Mouse (Mus musculus) neural tube, embryonic 14.5 days (tissue): ENCODE measurements around the gene Cadps2. TPM values are rescaled to one million over a fixed set of nuclear protein-coding genes. Genes with fewer than 3 reads are reported as not detected.

Source experiments
- ATAC-seq: fragments of 200-750 bp; cut with Nextera tagmentation; 2 replicates; pipeline ENCODE4 v1.8.0; 2017; ENCODE audit warnings: low read depth, mild to moderate bottlenecking, moderate TSS enrichment, moderate library complexity
- H3K27ac ChIP-seq: fragments of 300-500 bp; sonication (generic); 2 replicates; pipeline ENCODE4 v1.5.1; 2014; ENCODE audit warnings: low read depth, mild to moderate bottlenecking, control low read depth, low read length, moderate library complexity, mixed read lengths
- H3K27me3 ChIP-seq: fragments of 300-500 bp; sonication (generic); 2 replicates; pipeline ENCODE4 v1.6.1; 2014; ENCODE audit warnings: low read length; ENCODE audit not compliant: control insufficient read depth, insufficient read depth
- H3K36me3 ChIP-seq: fragments of 300-500 bp; sonication (generic); 2 replicates; pipeline ENCODE4 v1.6.1; 2014; ENCODE audit warnings: low read length, mixed read lengths; ENCODE audit not compliant: control insufficient read depth, insufficient read depth
- H3K4me1 ChIP-seq: fragments of 300-500 bp; sonication (generic); 2 replicates; pipeline ENCODE4 v1.6.1; 2014; ENCODE audit warnings: low read length; ENCODE audit not compliant: control insufficient read depth, insufficient read depth
- H3K4me2 ChIP-seq: fragments of 300-500 bp; sonication (generic); 2 replicates; pipeline ENCODE4 v1.6.1; 2014; ENCODE audit warnings: mild to moderate bottlenecking, low read depth, low read length, control low read depth
- H3K4me3 ChIP-seq: fragments of 300-500 bp; sonication (generic); 2 replicates; pipeline ENCODE4 v1.5.1; 2014; ENCODE audit warnings: low read depth, low read length, control low read depth, mixed read lengths
- H3K9ac ChIP-seq: fragments of 300-500 bp; sonication (generic); replicated peaks from 2 replicates; pipeline ENCODE4 v1.6.1; 2014; ENCODE audit warnings: low read depth, mild to moderate bottlenecking, control low read depth, low read length, mixed read lengths
- H3K9me3 ChIP-seq: fragments of 300-500 bp; sonication (generic); 2 replicates; pipeline ENCODE4 v1.6.1; 2016; ENCODE audit warnings: low read length; ENCODE audit not compliant: control insufficient read depth
- WGBS: fragments of 180-500 bp; shearing (Covaris S2); extraction: QIAGEN DNeasy Blood & Tissue Kit; methylation state at CpG from one replicate; pipeline ENCODE4 v1.1.7; 2014; 5-methylcytosine and 5-hydroxymethylcytosine counted together
- polyA plus RNA-seq: library from polyadenylated mRNA; unstranded; fragments of >200 nt; fragmentation: Nextera tagmentation; extraction: Ambion mirVana; gene quantifications from 2 replicates; pipeline ENCODE4 v1.2.1, GENCODE M21; 2014

The Cadps2 gene
- polyA plus RNA-seq, 1 experiment from 2014 or later: 14.2 TPM

DNA sequence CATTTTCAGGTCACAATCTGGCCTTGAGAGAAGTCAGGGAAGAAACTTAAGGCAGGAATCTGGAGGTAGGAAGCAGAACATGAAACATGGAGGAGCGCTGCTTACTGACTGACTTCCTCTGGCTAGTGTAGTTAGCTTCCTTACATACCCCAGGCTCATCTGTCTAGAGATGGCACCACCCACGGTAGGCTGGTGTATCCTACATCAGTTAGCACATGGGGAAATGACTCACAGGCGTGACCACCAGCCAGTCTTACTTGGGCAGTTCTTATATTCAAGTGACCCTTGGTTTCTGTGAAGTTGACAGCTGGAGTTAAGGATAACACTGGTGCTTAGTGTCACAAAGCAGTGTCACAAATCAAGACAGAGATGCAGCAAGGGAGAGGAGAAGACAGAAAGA is 110.6 kb downstream of the Cadps2 start:
- no peak overlapping the region for H3K9ac ChIP-seq
- ATAC-seq: no peak
- WGBS: 87% methylated on average over 3 of the region's 3 CpGs

DNA sequence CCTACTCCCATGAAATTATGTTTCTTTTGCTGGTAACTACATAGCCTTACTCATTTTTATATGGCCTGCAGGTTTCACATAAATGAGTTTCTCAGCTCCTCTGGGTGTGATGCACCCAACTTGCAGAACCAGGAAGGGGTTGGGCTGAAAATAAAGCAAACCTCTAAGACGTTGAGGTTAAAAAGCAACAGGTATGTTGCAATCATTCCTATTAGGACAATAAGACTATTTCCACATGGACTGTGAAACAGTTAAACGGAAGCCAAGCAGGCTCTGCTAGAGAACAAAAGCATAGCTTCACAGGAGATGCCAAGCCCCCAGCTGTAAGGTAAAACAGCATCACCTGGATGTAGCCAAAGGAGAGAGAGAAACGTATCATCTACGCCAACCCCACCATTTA is 115.5 kb downstream of the Cadps2 start:
- Histone ChIP-seq H3K27me3 (no peaks in the 10 kb centered on the region), H3K9ac (no peak overlapping the region), H3K36me3 (no peaks in the 10 kb centered on the region), H3K4me3 (no peak overlapping the region), H3K9me3 (no peaks in the 10 kb centered on the region), H3K4me1 (no peaks in the 10 kb centered on the region), H3K4me2 (no peak overlapping the region), H3K27ac (no peak overlapping the region)
- 89% methylated on average over 4 of the region's 4 CpGs for WGBS
- ATAC-seq: no peak

More for the DNA sequence above, 110.6 kb downstream of the Cadps2 start:
- Histone ChIP-seq H3K27me3 (no peaks in the 10 kb centered on the region), H3K36me3 (no peaks in the 10 kb centered on the region), H3K4me2 (no peak overlapping the region), H3K4me1 (no peaks in the 10 kb centered on the region), H3K27ac (no peak overlapping the region), H3K9me3 (no peaks in the 10 kb centered on the region), H3K4me3 (no peak overlapping the region)

DNA sequence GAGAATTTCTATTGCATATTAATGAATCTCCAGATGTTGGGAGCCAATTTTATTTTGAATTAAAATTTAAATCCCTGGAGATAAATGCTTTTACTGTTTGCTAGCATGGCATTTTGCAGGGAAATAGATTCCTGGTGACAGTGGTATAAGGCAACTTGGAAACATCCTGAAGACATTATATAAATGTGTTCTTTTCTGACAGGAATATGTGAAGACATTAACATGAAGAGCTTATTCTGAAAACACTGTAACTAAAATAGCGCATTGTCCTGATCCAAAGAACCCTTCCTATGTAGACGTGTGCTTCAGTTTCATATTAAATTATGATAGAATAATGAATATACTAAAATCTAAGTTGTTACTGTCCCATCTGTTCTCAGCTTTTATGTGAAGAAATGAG is 118.8 kb downstream of the Cadps2 start:
- Histone ChIP-seq H3K9ac (no peak overlapping the region), H3K27me3 (no peaks in the 10 kb centered on the region), H3K36me3 (no peaks in the 10 kb centered on the region), H3K27ac (no peak overlapping the region), H3K4me1 (no peaks in the 10 kb centered on the region), H3K9me3 (no peaks in the 10 kb centered on the region), H3K4me3 (no peak overlapping the region), H3K4me2 (no peak overlapping the region)
- ATAC-seq: no peak
- 93% methylated on average over 2 of the region's 2 CpGs for WGBS

DNA sequence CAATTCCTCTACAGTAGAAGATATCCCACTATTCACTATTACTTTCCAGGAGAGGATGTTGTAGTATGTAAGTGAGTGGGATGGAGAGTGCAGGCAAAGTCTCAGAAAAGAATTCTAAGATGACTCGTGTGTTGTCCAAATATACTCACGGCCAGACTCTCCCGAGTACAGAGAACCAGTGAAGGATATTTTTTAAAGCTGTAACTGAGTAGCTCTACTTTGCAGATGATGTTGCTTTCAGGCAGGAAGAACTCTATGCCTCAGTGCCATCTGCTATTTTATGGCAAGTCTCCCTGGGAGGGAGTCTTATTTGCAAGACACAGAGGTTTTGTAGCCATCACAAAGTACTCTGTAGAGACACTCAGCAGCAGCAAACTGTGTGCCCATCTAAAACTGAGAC is 131.7 kb downstream of the Cadps2 start:
- ATAC-seq: no peak
- 70% methylated on average over 3 of the region's 3 CpGs for WGBS
- no peak overlapping the region for H3K4me3 ChIP-seq
- no peaks in the 10 kb centered on the region for H3K4me1 ChIP-seq
- H3K27me3 ChIP-seq: no peaks in the 10 kb centered on the region
- no peaks in the 10 kb centered on the region for H3K36me3 ChIP-seq
- H3K27ac ChIP-seq: no peak overlapping the region
- H3K9ac ChIP-seq: no peak overlapping the region
- H3K4me2 ChIP-seq: no peak overlapping the region
- H3K9me3 ChIP-seq: no peaks in the 10 kb centered on the region

DNA sequence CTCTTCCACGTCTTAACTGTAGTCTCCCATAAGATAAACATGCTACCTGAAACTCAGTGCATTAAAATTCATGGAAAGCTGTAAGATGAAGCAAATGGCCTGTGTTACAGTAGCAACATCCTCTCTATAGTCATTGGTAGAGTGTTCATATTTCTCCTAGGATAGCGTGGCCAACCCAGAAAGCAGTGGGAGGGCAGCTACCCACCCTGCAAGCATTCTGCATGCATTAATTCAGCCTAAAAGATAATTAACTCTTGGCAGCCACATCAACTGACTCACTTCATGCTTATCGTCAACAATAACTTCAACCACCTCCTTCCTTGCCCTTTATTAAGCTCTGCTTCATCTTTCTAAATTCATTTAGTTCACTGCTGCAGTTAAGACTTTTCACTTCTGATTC is 138.3 kb downstream of the Cadps2 start:
- H3K4me2 ChIP-seq: no peak overlapping the region
- WGBS: 78% methylated on average over 3 of the region's 3 CpGs
- no peak for ATAC-seq
- no peak overlapping the region for H3K27ac ChIP-seq
- no peaks in the 10 kb centered on the region for H3K36me3 ChIP-seq
- H3K27me3 ChIP-seq: no peaks in the 10 kb centered on the region
- no peaks in the 10 kb centered on the region for H3K9me3 ChIP-seq
- no peaks in the 10 kb centered on the region for H3K4me1 ChIP-seq
- H3K9ac ChIP-seq: no peak overlapping the region
- H3K4me3 ChIP-seq: no peak overlapping the region

DNA sequence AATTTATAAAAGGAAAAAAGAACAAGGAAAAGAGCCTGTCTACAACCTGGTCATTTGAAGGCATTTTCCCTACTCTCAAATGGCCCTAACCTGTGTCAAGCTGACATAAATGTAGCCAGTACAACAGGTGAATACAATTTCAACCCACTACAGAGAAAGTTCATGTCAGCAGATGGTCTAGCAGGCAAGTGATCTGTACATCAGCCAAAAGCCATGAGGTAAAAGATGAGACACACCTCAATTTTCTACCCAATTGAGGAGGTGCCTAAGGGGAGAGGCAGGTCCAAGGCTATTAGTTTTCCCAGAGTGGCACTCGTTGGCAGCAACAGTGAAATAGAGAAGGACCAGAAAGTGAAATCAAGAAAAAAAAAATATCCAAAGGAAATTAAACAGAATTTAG is 161.0 kb downstream of the Cadps2 start:
- WGBS: 80% methylated on average over 1 of the region's 1 CpGs
- Histone ChIP-seq H3K4me2 (no peak overlapping the region), H3K9me3 (no peaks in the 10 kb centered on the region), H3K4me1 (no peaks in the 10 kb centered on the region), H3K36me3 (no peaks in the 10 kb centered on the region), H3K9ac (no peak overlapping the region), H3K27me3 (no peaks in the 10 kb centered on the region), H3K4me3 (no peak overlapping the region), H3K27ac (no peak overlapping the region)
- no peak for ATAC-seq

DNA sequence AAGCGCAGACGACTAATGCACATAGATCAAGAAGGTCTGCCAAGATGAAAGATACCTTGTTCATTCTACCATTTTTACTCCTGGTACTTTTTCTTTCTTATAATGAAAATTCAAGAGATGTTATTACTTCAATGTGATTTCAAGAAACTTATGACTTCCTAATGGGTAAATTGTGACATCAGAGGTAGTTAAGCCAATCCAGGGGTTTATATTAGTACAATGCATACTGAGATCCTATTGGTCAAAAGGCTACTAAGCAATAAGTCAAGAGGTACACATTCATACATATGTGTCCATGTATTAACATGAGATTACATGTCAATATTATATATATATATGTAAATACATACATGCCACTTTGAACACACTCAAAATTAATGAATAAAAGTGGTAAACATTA is 184.2 kb downstream of the Cadps2 start, which contains the start of gene Rnf148:
Gene Rnf148 (minus strand): TSS at position 101 of the 400 bp plus-strand sequence.
- Histone ChIP-seq H3K4me1 (no peaks in the 10 kb centered on the region), H3K9me3 (no peaks in the 10 kb centered on the region), H3K27ac (no peak within 1 kb of the TSS), H3K36me3 (no peaks in the 10 kb centered on the region), H3K27me3 (no peaks in the 10 kb centered on the region), H3K4me3 (no peak within 1 kb of the TSS), H3K9ac (no peak within 1 kb of the TSS), H3K4me2 (no peak within 1 kb of the TSS)
- no peak for ATAC-seq
- 93% methylated on average over 2 of the region's 2 CpGs for WGBS

DNA sequence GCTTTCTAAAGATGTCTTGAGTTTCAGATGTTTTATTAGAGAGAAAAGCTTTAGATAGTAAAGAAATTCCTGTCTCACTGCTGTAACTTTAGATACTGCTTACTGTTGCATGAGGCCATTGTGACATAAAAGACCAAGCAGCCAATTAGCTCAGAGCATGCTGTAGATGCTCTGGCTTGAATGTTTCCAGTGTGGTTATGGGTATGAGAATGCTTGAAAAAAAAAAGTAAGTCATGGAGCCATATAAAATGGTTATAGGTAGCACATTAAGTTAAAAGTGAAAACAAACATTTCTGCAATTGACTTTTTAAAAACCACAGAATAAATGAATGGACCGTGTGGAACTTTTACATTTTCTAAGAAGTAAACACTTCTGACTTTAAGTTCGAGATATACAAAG is 189.0 kb downstream of the Cadps2 start, which contains the start of gene Rnf133:
Gene Rnf133 (minus strand): TSS at position 101 of the 400 bp plus-strand sequence.
- no peak within 1 kb of the TSS for H3K9ac ChIP-seq
- H3K27me3 ChIP-seq: no peaks in the 10 kb centered on the region
- H3K4me2 ChIP-seq: no peak within 1 kb of the TSS
- no peak for ATAC-seq
- no peak within 1 kb of the TSS for H3K4me3 ChIP-seq
- no peak within 1 kb of the TSS for H3K27ac ChIP-seq
- WGBS: 92% methylated on average over 2 of the region's 2 CpGs
- no peaks in the 10 kb centered on the region for H3K9me3 ChIP-seq
- H3K36me3 ChIP-seq: no peaks in the 10 kb centered on the region
- no peaks in the 10 kb centered on the region for H3K4me1 ChIP-seq

DNA sequence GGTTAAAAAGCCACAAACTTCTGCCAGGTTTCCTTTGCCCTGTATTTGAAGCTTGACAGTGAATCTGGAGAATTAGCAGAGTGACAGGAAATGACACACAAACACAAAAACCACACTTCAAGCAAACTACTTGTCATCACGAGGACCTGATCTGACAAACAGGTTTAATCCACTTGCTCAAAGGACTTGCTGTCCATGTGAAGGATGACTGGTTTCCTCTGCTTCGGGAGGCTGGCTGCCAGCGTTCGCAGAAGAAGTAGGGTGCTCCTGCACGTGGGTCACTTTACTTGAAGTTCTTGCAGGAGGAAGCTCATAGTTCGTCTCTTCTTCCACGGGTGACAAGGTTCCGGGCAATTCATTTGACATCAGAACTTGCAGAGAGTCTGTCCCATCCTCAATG is 190.5 kb downstream of the Cadps2 start:
- Histone ChIP-seq H3K27me3 (no peaks in the 10 kb centered on the region), H3K4me3 (no peak overlapping the region), H3K9ac (no peak overlapping the region), H3K9me3 (no peaks in the 10 kb centered on the region), H3K36me3 (no peaks in the 10 kb centered on the region), H3K4me2 (no peak overlapping the region), H3K4me1 (no peaks in the 10 kb centered on the region), H3K27ac (no peak overlapping the region)
- ATAC-seq: no peak
- 91% methylated on average over 8 of the region's 8 CpGs for WGBS
